8 mouse cellular contexts compared by ENCODE assay signal in the genomic region with DNA sequence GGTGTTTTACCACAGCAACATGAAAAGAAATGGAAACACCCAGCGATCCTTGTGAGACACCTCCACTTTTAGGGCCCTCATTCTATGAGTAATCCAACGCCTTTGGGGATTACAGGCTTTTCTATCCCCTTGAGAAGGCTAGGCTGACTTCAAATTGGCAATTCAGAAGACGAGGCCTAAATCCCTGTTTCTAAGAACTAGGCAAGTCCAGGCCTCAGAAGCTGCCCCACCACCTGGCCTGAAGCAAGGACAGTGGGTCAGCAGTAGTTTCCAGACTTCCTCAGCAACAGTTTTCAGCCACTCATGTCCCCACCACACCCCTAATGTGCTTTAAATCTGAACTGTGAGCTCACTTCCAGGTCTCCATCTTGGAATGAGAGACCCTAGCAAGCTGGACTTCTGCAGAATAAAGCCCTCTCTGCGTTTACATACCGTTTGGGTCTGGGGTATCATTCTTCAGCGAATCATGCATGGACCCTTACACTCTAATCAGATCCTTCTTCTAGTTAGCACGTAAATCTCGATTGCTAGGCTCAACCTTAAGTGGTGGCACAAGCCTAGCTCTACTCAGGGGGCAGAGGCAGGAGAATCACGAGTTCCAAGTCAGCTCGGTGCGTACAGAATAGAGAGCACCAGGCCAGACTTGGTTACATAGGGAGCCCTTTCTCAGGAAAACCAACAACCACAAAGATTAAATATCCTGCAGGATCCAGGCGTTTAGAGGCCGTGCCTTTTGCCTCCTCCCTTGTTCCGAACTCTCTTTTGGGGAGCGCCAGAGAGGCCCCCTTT. TPM values are rescaled to one million over a fixed set of nuclear protein-coding genes. Genes with fewer than 3 reads are reported as not detected.
DNase-seq lines count a peak whose midpoint lies in the region; ATAC-seq lines count a peak whose summit lies in the region.

No protein-coding gene starts in this region.

- ATAC-seq in hindbrain, embryonic 11.5 days (ENCODE audit: low FRiP score), result peak; percentile 10

- peak overlapping the region; percentile 99 for H3K4me3 ChIP-seq in heart, embryonic 10.5 days
- H3K4me3 ChIP-seq in hindbrain, embryonic 11.5 days (ENCODE audit: low read depth, low read length), result peak overlapping the region; percentile 99
- peak overlapping the region; percentile 100 for H3K4me3 ChIP-seq in midbrain, embryonic 10.5 days

- no peaks in the 10 kb centered on the region for H3K27me3 ChIP-seq in heart, embryonic 10.5 days (ENCODE audit: insufficient read depth, poor library complexity, severe bottlenecking)
- no peaks in the 10 kb centered on the region for H3K27me3 ChIP-seq in hindbrain, embryonic 11.5 days (ENCODE audit: control insufficient read depth, insufficient read depth, low read length)
- H3K27me3 ChIP-seq in midbrain, embryonic 10.5 days (ENCODE audit: low read depth, poor library complexity, severe bottlenecking), result no peaks in the 10 kb centered on the region

- H3K4me2 ChIP-seq in hindbrain, embryonic 11.5 days (replicated peaks; ENCODE audit: low read depth, low read length), result peak overlapping the region; percentile 43

- 33% methylated on average over 15 of the region's 15 CpGs for WGBS in heart, embryonic 10.5 days
- 31% methylated on average over 15 of the region's 15 CpGs for WGBS in hindbrain, embryonic 11.5 days
- WGBS in midbrain, embryonic 10.5 days, result 33% methylated on average over 15 of the region's 15 CpGs

- H3K9me3 ChIP-seq in heart, embryonic 10.5 days, result no peaks in the 10 kb centered on the region
- H3K9me3 ChIP-seq in hindbrain, embryonic 11.5 days (ENCODE audit: control insufficient read depth, low read length), result no peaks in the 10 kb centered on the region
- no peaks in the 10 kb centered on the region for H3K9me3 ChIP-seq in midbrain, embryonic 10.5 days (replicated peaks)

- peak overlapping the region; percentile 59 for H3K9ac ChIP-seq in hindbrain, embryonic 11.5 days (ENCODE audit: low read depth, low read length)

- no peak for DNase-seq in heart, embryonic 10.5 days (ENCODE audit: low spot score)
- DNase-seq in heart, postnatal 4 days, result no peak
- DNase-seq in A20 (ENCODE audit: low read depth, low spot score), result peak; percentile 61
- peak; percentile 30 for DNase-seq in brain, embryonic 18.5 days (ENCODE audit: low read depth, low spot score)
- peak; percentile 58 for DNase-seq in hindbrain, embryonic 11.5 days (ENCODE audit: low spot score)
- DNase-seq in midbrain, embryonic 10.5 days (ENCODE audit: low spot score), result no peak
- no peak for DNase-seq in urinary bladder, postnatal 10 days (ENCODE audit: low spot score)
- DNase-seq in adrenal gland, postnatal 25 days, result no peak

- peak overlapping the region; percentile 99 for H3K27ac ChIP-seq in heart, embryonic 10.5 days
- peak overlapping the region; percentile 99 for H3K27ac ChIP-seq in hindbrain, embryonic 11.5 days (ENCODE audit: low read depth, low read length)
- H3K27ac ChIP-seq in midbrain, embryonic 10.5 days (replicated peaks), result peak overlapping the region; percentile 97

- H3K36me3 ChIP-seq in heart, embryonic 10.5 days, result no peaks in the 10 kb centered on the region
- no peaks in the 10 kb centered on the region for H3K36me3 ChIP-seq in hindbrain, embryonic 11.5 days (ENCODE audit: control insufficient read depth, insufficient read depth, low read length)
- H3K36me3 ChIP-seq in midbrain, embryonic 10.5 days, result peaks cover 10% of the 10 kb centered on the region

- H3K4me1 ChIP-seq in heart, embryonic 10.5 days, result peaks cover 13% of the 10 kb centered on the region; the same call in 1 of the 2 replicates
- 0 out of 2 replicates have a peak, but pooled peaks cover 2% of the 10 kb centered on the region for H3K4me1 ChIP-seq in hindbrain, embryonic 11.5 days (replicated peaks; ENCODE audit: control insufficient read depth, insufficient read depth, low read length)
- H3K4me1 ChIP-seq in midbrain, embryonic 10.5 days, result peaks cover 21% of the 10 kb centered on the region

RNA-seq across cellular contexts. Expression of gene Ube2n, which starts 1.0 kb away (rescaled TPM):
- polyA plus RNA-seq in heart, embryonic 10.5 days (2016; fragmentation: Nextera tagmentation; extraction: Ambion mirVana), result 328 and 389 TPM in 2 replicates
- total RNA-seq in heart, postnatal 4 days (2021), result 100 to 1,000 TPM; 143 to 146 TPM
- 471 and 495 TPM in 2 replicates for polyA plus RNA-seq in hindbrain, embryonic 11.5 days (2014; fragmentation: Nextera tagmentation; extraction: Ambion mirVana)
- polyA plus RNA-seq in midbrain, embryonic 10.5 days (2016; fragmentation: Nextera tagmentation; extraction: Ambion mirVana), result 478 and 483 TPM in 2 replicates
- 131 and 145 TPM in 2 replicates for total RNA-seq in adrenal gland, postnatal 25 days (2021)

RNA-seq across cellular contexts. Expression of gene Mrpl42, which starts 12.2 kb away (rescaled TPM):
- 445 and 534 TPM in 2 replicates for polyA plus RNA-seq in heart, embryonic 10.5 days (2016; fragmentation: Nextera tagmentation; extraction: Ambion mirVana)
- 100 to 1,000 TPM; 284 to 300 TPM for total RNA-seq in heart, postnatal 4 days (2021)
- 297 and 300 TPM in 2 replicates for polyA plus RNA-seq in hindbrain, embryonic 11.5 days (2014; fragmentation: Nextera tagmentation; extraction: Ambion mirVana)
- polyA plus RNA-seq in midbrain, embryonic 10.5 days (2016; fragmentation: Nextera tagmentation; extraction: Ambion mirVana), result 380 and 398 TPM in 2 replicates
- total RNA-seq in adrenal gland, postnatal 25 days (2021), result 105 and 144 TPM in 2 replicates

RNA-seq across cellular contexts. Expression of gene Nudt4, which starts 50.0 kb away (rescaled TPM):
- polyA plus RNA-seq in heart, embryonic 10.5 days (2016; fragmentation: Nextera tagmentation; extraction: Ambion mirVana), result 92.7 and 104 TPM in 2 replicates
- 100 to 1,000 TPM; 201 to 218 TPM for total RNA-seq in heart, postnatal 4 days (2021)
- 120 and 133 TPM in 2 replicates for polyA plus RNA-seq in hindbrain, embryonic 11.5 days (2014; fragmentation: Nextera tagmentation; extraction: Ambion mirVana)
- polyA plus RNA-seq in midbrain, embryonic 10.5 days (2016; fragmentation: Nextera tagmentation; extraction: Ambion mirVana), result 90.8 and 91.5 TPM in 2 replicates
- 140 and 146 TPM in 2 replicates for total RNA-seq in adrenal gland, postnatal 25 days (2021)

Comparison
In these comparisons a context has a peak if more than half of its experiments do, and no peak if none do; other contexts are left out.
1. DNase-seq: peak in A20 (single experiment), brain, embryonic 18.5 days (single experiment) and hindbrain, embryonic 11.5 days (single experiment); none in heart, embryonic 10.5 days (single experiment), heart, postnatal 4 days (single experiment), midbrain, embryonic 10.5 days (single experiment), urinary bladder, postnatal 10 days (single experiment) and adrenal gland, postnatal 25 days (single experiment).
2. Peak in every context shown above with its lines, with median percentiles within 50 percentile points of each other: H3K27ac ChIP-seq and H3K4me3 ChIP-seq.